Mouse (Mus musculus) frontal cortex, postnatal 10 days (tissue): ENCODE data around the gene Cldn19.
"Not testable (repeated sequence)": the region's sequence is repeated elsewhere in the genome, so short reads cannot be mapped to it uniquely, and the experiment has no call there.

Experiments used
- DNase-seq, 2 experiments: peaks; one replicate each; pipeline ENCODE4 v3.0.0; 2022; ENCODE audit warnings: low spot score in 2 of 2, mixed read lengths in 1 of 2

The Cldn19 gene

GRCm38 (mm10) chr4:119252025-119252808 lies 3.0 kb upstream of the Cldn19 start:
- DNase-seq = no peak

- peak in 1 of 2 experiments; percentile 33 for DNase-seq
These were observed 1.1 kb upstream of the Cldn19 start for GRCm38 (mm10) chr4:119254012-119254618.

GRCm38 (mm10) chr4:119257083-119257482 lies 1.9 kb downstream of the Cldn19 start:
- no peak for DNase-seq

GRCm38 (mm10) chr4:119259344-119260254 lies 4.4 kb downstream of the Cldn19 start:
- no peak for DNase-seq

- no peak for DNase-seq
These were observed 6.0 kb downstream of the Cldn19 start for GRCm38 (mm10) chr4:119261087-119261713.

GRCm38 (mm10) chr4:119262483-119262882 lies 7.3 kb downstream of the Cldn19 start:
- DNase-seq = no peak

- no peak for DNase-seq
These were observed 8.2 kb downstream of the Cldn19 start for GRCm38 (mm10) chr4:119263459-119263858.

GRCm38 (mm10) chr4:119266606-119267005 lies 11.4 kb downstream of the Cldn19 start:
- DNase-seq = no peak

GRCm38 (mm10) chr4:119274627-119275026 lies 19.4 kb downstream of the Cldn19 start:
- DNase-seq = no peak

- DNase-seq = no peak
These were observed 20.0 kb downstream of the Cldn19 start for GRCm38 (mm10) chr4:119275226-119275625.

- DNase-seq = no peak
These were observed 20.5 kb downstream of the Cldn19 start for GRCm38 (mm10) chr4:119275726-119276125.

- not testable (repeated sequence) for DNase-seq
These were observed 23.6 kb downstream of the Cldn19 start for GRCm38 (mm10) chr4:119278784-119279183.

GRCm38 (mm10) chr4:119284861-119285260 lies 29.6 kb downstream of the Cldn19 start:
- DNase-seq = no peak

- no peak for DNase-seq
These were observed 30.1 kb downstream of the Cldn19 start for GRCm38 (mm10) chr4:119285336-119285735.

- no peak for DNase-seq
These were observed 36.7 kb downstream of the Cldn19 start for GRCm38 (mm10) chr4:119291921-119292320.

- DNase-seq = peak; percentile 46 to 57
These were observed 37.8 kb downstream of the Cldn19 start for GRCm38 (mm10) chr4:119292771-119293573.

GRCm38 (mm10) chr4:119293574-119294258 lies 38.5 kb downstream of the Cldn19 start:
- peak; percentile 20 to 49 for DNase-seq

- peak; percentile 99 to 100 for DNase-seq
These were observed 39.4 kb downstream of the Cldn19 start, which contains the start of gene Ybx1 for GRCm38 (mm10) chr4:119294415-119295133. Ybx1 (minus strand) TSS chr4:119294604.

GRCm38 (mm10) chr4:119295134-119295453 lies 39.9 kb downstream of the Cldn19 start:
- no peak for DNase-seq

GRCm38 (mm10) chr4:119297361-119297760 lies 42.1 kb downstream of the Cldn19 start:
- DNase-seq = no peak
